Comparison of ENCODE assay signal across 11 mouse cellular contexts in genomic region chr10:67253115-67253514, GRCm38 (mm10).
"Had no signal": no experiment of that assay in that cellular context is flagged by ENCODE, and none has a peak within 500 bp of the region (broad histone marks: within the 10 kb centered on the region; RNA-seq: fewer than 3 reads in every experiment).

No protein-coding gene starts in this region.

- H3K27ac ChIP-seq: liver, embryonic 13.5 days; midbrain, embryonic 12.5 days; midbrain, embryonic 15.5 days had no signal

- DNase-seq: liver, embryonic 13.5 days; lung, adult 2 months; lung, postnatal 14 days; lung, postnatal 4 days; retina, postnatal 1 day; right cerebral cortex, postnatal 25 days; spleen, adult 18-20 months; thymus, adult 18-20 months; thymus, postnatal 36 days had no signal

- H3K4me3 ChIP-seq: liver, embryonic 13.5 days; midbrain, embryonic 12.5 days; midbrain, embryonic 15.5 days had no signal
